Mouse (Mus musculus) forebrain, embryonic 12.5 days (tissue): Measurements from ENCODE around the gene Zfp68. TPM values are rescaled to one million over a fixed set of nuclear protein-coding genes. Genes with fewer than 3 reads are reported as not detected.
"Not testable (repeated sequence)": the region's sequence is repeated elsewhere in the genome, so short reads cannot be mapped to it uniquely, and the experiment has no call there.

Experiments
- ATAC-seq: fragments of 200-750 bp; cut with Nextera tagmentation; 2 replicates; pipeline ENCODE4 v1.8.0; 2017; ENCODE audit warnings: moderate TSS enrichment; ENCODE audit not compliant: low FRiP score
- H3K27ac ChIP-seq: fragments of 300-500 bp; sonication (generic); 2 replicates; pipeline ENCODE4 v1.5.1; 2016; ENCODE audit warnings: mild to moderate bottlenecking
- H3K27me3 ChIP-seq: fragments of 300-500 bp; sonication (generic); 2 replicates; pipeline ENCODE4 v1.6.1; 2016; ENCODE audit warnings: mild to moderate bottlenecking
- H3K36me3 ChIP-seq: fragments of 300-500 bp; sonication (generic); replicated peaks from 2 replicates; pipeline ENCODE4 v1.6.1; 2016; ENCODE audit warnings: mild to moderate bottlenecking
- H3K4me1 ChIP-seq: fragments of 300-500 bp; sonication (generic); 2 replicates; pipeline ENCODE4 v1.6.1; 2016
- H3K4me2 ChIP-seq: fragments of 300-500 bp; sonication (generic); 2 replicates; pipeline ENCODE4 v1.6.1; 2016; ENCODE audit warnings: mild to moderate bottlenecking, moderate library complexity
- H3K4me3 ChIP-seq: fragments of 300-500 bp; sonication (generic); replicated peaks from 2 replicates; pipeline ENCODE4 v1.5.1; 2016; ENCODE audit warnings: mild to moderate bottlenecking
- H3K9ac ChIP-seq: fragments of 300-500 bp; sonication (generic); 2 replicates; pipeline ENCODE4 v1.6.1; 2016; ENCODE audit warnings: mild to moderate bottlenecking
- H3K9me3 ChIP-seq: fragments of 300-500 bp; sonication (generic); 2 replicates; pipeline ENCODE4 v1.6.1; 2016
- WGBS: fragments of 180-500 bp; shearing (Covaris S2); methylation state at CpG from one replicate; pipeline ENCODE4 v1.1.7; 2016; 5-methylcytosine and 5-hydroxymethylcytosine counted together
- microRNA-seq: library from miRNA; unstranded; fragments of <30 nt; microRNA quantifications from one replicate; pipeline ENCODE4, GENCODE M21; 2017
- polyA plus RNA-seq: library from polyadenylated mRNA; unstranded; fragments of >200 nt; fragmentation: Nextera tagmentation; extraction: Ambion mirVana; gene quantifications from 2 replicates; pipeline ENCODE4 v1.2.1, GENCODE M21; 2016

The Zfp68 gene
- polyA plus RNA-seq, 1 experiment from 2014 or later, result 81.4 TPM

DNA sequence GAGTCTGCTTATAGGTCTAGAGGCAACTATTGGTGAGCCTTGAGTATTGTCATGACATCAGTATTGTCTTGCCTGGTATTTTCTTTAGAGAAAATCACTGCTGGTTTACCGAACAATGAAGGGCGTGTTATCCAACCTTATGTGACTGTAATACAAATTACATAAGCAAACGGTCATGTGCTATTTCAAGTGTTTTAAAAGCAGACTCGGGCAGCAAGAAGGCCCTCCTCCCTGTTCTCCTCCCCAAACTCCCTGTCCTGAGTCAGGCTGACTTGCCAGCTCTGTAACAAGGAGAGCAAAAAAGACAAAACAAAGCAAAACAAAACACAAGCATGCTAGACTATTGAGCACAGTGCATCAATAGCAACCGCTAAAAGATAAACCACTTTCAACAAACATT, 1.3 kb upstream of the Zfp68 start:
- WGBS, result 67% methylated on average over 5 of the region's 5 CpGs
- Histone ChIP-seq H3K4me3 (no peak overlapping the region), H3K9me3 (peaks cover 20% of the 10 kb centered on the region), H3K27ac (no peak overlapping the region; the same call in 1 of the 2 replicates), H3K4me2 (no peak overlapping the region), H3K9ac (no peak overlapping the region), H3K36me3 (peaks cover 26% of the 10 kb centered on the region), H3K27me3 (no peaks in the 10 kb centered on the region), H3K4me1 (peaks cover 28% of the 10 kb centered on the region)
- ATAC-seq, result no peak

DNA sequence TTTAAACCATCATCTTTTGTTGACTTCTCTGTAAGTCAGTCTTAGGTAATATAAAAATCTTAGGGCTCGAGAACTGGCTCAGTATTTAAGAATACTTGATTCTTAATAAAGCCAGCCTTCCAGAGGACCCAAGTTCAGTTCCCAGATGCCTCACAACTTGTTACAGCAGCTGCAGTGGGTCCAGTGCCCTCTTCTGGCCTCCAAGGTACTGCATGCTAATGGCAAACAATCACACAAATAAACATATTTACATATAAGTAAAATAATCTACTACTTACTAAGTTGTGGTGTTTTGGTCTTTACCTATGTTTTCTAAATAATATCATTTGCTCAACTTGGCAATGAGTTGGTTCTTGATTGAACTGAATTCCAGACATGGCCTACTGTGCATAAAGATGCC, 1.2 kb downstream of the Zfp68 start:
- H3K36me3 ChIP-seq, result peaks cover 51% of the 10 kb centered on the region
- peaks cover 12% of the 10 kb centered on the region; the same call in 1 of the 2 replicates for H3K4me1 ChIP-seq
- ATAC-seq, result no peak
- H3K9me3 ChIP-seq, result peaks cover 40% of the 10 kb centered on the region
- 94% methylated on average over 1 of the region's 1 CpGs for WGBS
- H3K27ac ChIP-seq, result no peak overlapping the region
- no peak overlapping the region for H3K9ac ChIP-seq
- peak overlapping the region; percentile 90 for H3K4me3 ChIP-seq
- no peaks in the 10 kb centered on the region for H3K27me3 ChIP-seq
- peak overlapping the region; percentile 46 for H3K4me2 ChIP-seq

DNA sequence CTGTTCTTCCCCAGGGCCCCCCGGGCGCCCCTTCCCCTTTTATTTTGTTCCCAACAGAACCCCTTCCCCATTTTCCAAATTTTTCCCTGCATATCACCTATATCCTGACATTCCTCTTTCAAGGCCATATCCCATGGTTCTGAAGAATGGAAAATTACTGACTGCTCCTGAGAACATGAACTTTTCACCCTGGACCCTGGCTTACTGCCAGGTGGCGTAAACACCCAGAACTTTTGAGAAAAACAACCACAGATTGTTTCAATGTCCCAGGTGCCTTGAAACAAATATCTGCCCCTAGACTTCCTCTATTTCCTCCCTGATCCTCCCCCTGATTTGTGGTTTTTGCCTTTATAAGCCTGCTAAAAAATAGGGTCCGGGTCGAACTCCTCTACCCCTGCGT, 32.2 kb downstream of the Zfp68 start:
- no peak overlapping the region for H3K9ac ChIP-seq
- H3K36me3 ChIP-seq, result no peaks in the 10 kb centered on the region
- H3K4me1 ChIP-seq, result no peaks in the 10 kb centered on the region
- no peaks in the 10 kb centered on the region for H3K27me3 ChIP-seq
- WGBS, result 89% methylated on average over 6 of the region's 6 CpGs
- no peak overlapping the region for H3K4me3 ChIP-seq
- H3K27ac ChIP-seq, result no peak overlapping the region
- 0 out of 2 replicates have a peak, but pooled peaks cover 6% of the 10 kb centered on the region for H3K9me3 ChIP-seq
- no peak for ATAC-seq
- no peak overlapping the region for H3K4me2 ChIP-seq

DNA sequence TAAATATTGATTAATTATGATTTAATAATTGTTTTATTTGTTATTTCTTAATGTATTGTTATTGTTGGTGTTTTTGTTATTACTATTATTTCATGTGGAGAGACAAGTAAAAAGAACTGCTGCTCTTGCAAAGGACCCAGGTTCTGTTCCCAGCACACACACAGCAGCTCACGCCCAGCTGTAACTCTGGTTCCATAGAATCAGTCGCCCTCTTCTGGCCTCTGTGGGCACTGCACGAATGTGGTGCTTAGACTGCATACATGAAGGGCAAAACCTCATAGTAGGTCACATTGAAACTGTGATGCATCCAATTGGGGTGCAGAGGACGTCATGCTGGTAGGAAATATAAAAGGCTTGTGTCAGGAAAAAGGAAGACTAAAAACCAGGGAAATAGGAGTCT, 47.9 kb downstream of the Zfp68 start:
- no peak overlapping the region for H3K9ac ChIP-seq
- WGBS, result 50% methylated on average over 4 of the region's 4 CpGs
- no peak overlapping the region for H3K4me3 ChIP-seq
- H3K27ac ChIP-seq, result no peak overlapping the region
- H3K4me2 ChIP-seq, result no peak overlapping the region
- H3K4me1 ChIP-seq, result no peaks in the 10 kb centered on the region
- no peak for ATAC-seq
- H3K9me3 ChIP-seq, result 0 out of 2 replicates have a peak, but pooled peaks cover 4% of the 10 kb centered on the region
- H3K27me3 ChIP-seq, result no peaks in the 10 kb centered on the region
- no peaks in the 10 kb centered on the region for H3K36me3 ChIP-seq

DNA sequence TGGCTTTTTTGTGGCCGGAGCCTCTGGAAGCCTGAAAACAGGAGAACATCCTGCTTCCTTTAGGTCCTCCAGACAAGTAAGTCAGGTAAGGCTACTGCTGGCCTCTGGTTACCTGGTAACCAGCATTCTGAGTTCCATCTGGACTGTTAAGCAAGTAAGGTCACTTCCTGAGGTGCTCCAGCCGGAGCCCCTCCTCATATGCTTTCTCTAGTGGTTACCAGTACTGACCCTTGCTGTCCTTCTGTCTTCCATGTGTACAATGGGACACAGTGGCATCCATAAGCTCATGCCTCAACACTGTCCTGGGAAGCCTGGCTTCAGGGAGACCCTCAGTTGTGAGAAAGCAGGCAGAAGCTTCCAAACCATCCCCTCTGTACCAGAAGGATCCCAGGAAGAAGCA, 54.9 kb downstream of the Zfp68 start, which contains the start of gene 1700123K08Rik:
Gene 1700123K08Rik (minus strand): TSS at position 101 of the 400 bp plus-strand sequence.
- 89% methylated on average over 2 of the region's 2 CpGs for WGBS
- ATAC-seq, H3K27me3 ChIP-seq, H3K9ac ChIP-seq, H3K27ac ChIP-seq, H3K9me3 ChIP-seq, H3K36me3 ChIP-seq, H3K4me1 ChIP-seq, H3K4me2 ChIP-seq, H3K4me3 ChIP-seq: not testable (repeated sequence)

Small RNAs within 50 kb of the gene (microRNA-seq; reads per million reads assigned to microRNA genes)
- gene Gm24082, result not detected

Other genes starting within 250 kb of the Zfp68 start
- gene Zfp157, start 178.3 kb downstream of the Zfp68 start, polyA plus RNA-seq, result 63.7 and 64.7 TPM in 2 replicates
- gene 1700123K08Rik, start 55.0 kb downstream of the Zfp68 start, polyA plus RNA-seq, result not detected in 2 replicates
- 15.9 and 17.6 TPM in 2 replicates for gene A430033K04Rik, start 3.1 kb upstream of the Zfp68 start, polyA plus RNA-seq
- gene Fam20c, start 134.8 kb upstream of the Zfp68 start, polyA plus RNA-seq, result 21.6 and 23.3 TPM in 2 replicates
- not detected in 2 replicates for gene Gm5294, start 200.3 kb upstream of the Zfp68 start, polyA plus RNA-seq